Mouse (Mus musculus) olfactory bulb, adult 2 months (tissue): ENCODE measurements around the gene Lgr5.

Experiments used
- CTCF ChIP-seq: fragments of 200-500 bp; IDR thresholded peaks from 2 replicates; pipeline ENCODE4 v1.5.1; 2012; ENCODE audit warnings: low read depth, mild to moderate bottlenecking, low read length, moderate library complexity; ENCODE audit not compliant: insufficient read depth
- POLR2A ChIP-seq: fragments of 200-500 bp; IDR thresholded peaks from 2 replicates; pipeline ENCODE4 v1.6.1; 2012; ENCODE audit warnings: mild to moderate bottlenecking, low read depth, low read length, moderate library complexity; ENCODE audit not compliant: insufficient read depth

DNA sequence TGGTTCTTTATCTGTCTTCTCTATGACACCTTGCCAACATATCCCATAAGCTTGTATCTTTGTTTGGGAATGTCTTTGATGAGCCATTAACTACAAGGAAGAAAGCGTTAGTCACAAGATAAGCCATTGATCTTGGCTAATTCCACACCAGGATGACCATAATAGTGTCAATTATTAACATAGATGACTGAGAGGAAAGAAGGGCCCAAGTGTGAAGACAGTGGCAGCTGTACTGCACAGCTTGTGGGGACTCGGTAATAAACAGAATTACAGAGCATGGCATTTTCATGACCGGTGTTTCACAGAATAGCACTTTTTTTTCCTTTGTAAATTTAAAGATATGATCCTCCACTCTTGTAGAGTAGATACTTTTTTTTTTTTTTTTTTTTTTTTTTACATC lies 102.9 kb downstream of the Lgr5 start:
- no peak for TF ChIP-seq CTCF
- no peak for TF ChIP-seq POLR2A
